Mouse (Mus musculus) hindbrain, embryonic 15.5 days (tissue): Measurements from ENCODE around the gene Olfr1054. TPM values are rescaled to one million over a fixed set of nuclear protein-coding genes. Genes with fewer than 3 reads are reported as not detected.
"Not testable (repeated sequence)": the region's sequence is repeated elsewhere in the genome, so short reads cannot be mapped to it uniquely, and the experiment has no call there.

Source experiments
- ATAC-seq: fragments of 200-750 bp; cut with Nextera tagmentation; 2 replicates; pipeline ENCODE4 v1.8.0; 2017; ENCODE audit warnings: low read depth, moderate number of reproducible peaks, moderate TSS enrichment; ENCODE audit not compliant: low FRiP score
- H3K27ac ChIP-seq: fragments of 300-500 bp; sonication (generic); replicated peaks from 2 replicates; pipeline ENCODE4 v1.5.1; 2015; ENCODE audit warnings: mild to moderate bottlenecking, inconsistent platforms
- H3K27me3 ChIP-seq: fragments of 300-500 bp; sonication (generic); 2 replicates; pipeline ENCODE4 v1.6.1; 2015; ENCODE audit warnings: control low read depth, inconsistent platforms
- H3K36me3 ChIP-seq: fragments of 300-500 bp; sonication (generic); 2 replicates; pipeline ENCODE4 v1.6.1; 2015; ENCODE audit warnings: control low read depth, inconsistent platforms
- H3K4me1 ChIP-seq: fragments of 300-500 bp; sonication (generic); replicated peaks from 2 replicates; pipeline ENCODE4 v1.6.1; 2015; ENCODE audit warnings: control low read depth, inconsistent platforms
- H3K4me2 ChIP-seq: fragments of 300-500 bp; sonication (generic); 2 replicates; pipeline ENCODE4 v1.6.1; 2015; ENCODE audit warnings: moderate library complexity, mild to moderate bottlenecking, inconsistent platforms
- H3K4me3 ChIP-seq: fragments of 300-500 bp; sonication (generic); 2 replicates; pipeline ENCODE4 v1.5.1; 2015; ENCODE audit warnings: mild to moderate bottlenecking, inconsistent platforms
- H3K9ac ChIP-seq: fragments of 300-500 bp; sonication (generic); 2 replicates; pipeline ENCODE4 v1.6.1; 2015; ENCODE audit warnings: inconsistent platforms
- H3K9me3 ChIP-seq: fragments of 300-500 bp; sonication (generic); 2 replicates; pipeline ENCODE4 v1.6.1; 2016; ENCODE audit warnings: control low read depth, inconsistent platforms
- WGBS: fragments of 180-500 bp; shearing (Covaris S2); methylation state at CpG from one replicate; pipeline ENCODE4 v1.1.7; 2015; 5-methylcytosine and 5-hydroxymethylcytosine counted together
- polyA plus RNA-seq: library from polyadenylated mRNA; unstranded; fragments of >200 nt; fragmentation: Nextera tagmentation; extraction: Ambion mirVana; gene quantifications from 2 replicates; pipeline ENCODE4 v1.2.1, GENCODE M21; 2015

Olfr1054 gene
- polyA plus RNA-seq, result not detected in 2 replicates

GRCm38 (mm10) chr2:86335333-86335732, at the start of gene Olfr1054:
Gene Olfr1054 (minus strand): TSS chr2:86335433.
- H3K36me3 ChIP-seq, result no peaks in the 10 kb centered on the region
- no peaks in the 10 kb centered on the region for H3K27me3 ChIP-seq
- no peak within 1 kb of the TSS for H3K4me2 ChIP-seq
- no peaks in the 10 kb centered on the region for H3K4me1 ChIP-seq
- no peak within 1 kb of the TSS for H3K9ac ChIP-seq
- H3K4me3 ChIP-seq, result no peak within 1 kb of the TSS
- H3K27ac ChIP-seq, result no peak within 1 kb of the TSS
- WGBS, result 83% methylated on average over 3 of the region's 3 CpGs
- H3K9me3 ChIP-seq, result no peaks in the 10 kb centered on the region
- no peak for ATAC-seq

- no peak for ATAC-seq
- no peaks in the 10 kb centered on the region for H3K27me3 ChIP-seq
- no peak within 1 kb of the TSS for H3K9ac ChIP-seq
- H3K27ac ChIP-seq, result no peak within 1 kb of the TSS
- no peaks in the 10 kb centered on the region for H3K4me1 ChIP-seq
- H3K36me3 ChIP-seq, result no peaks in the 10 kb centered on the region
- H3K9me3 ChIP-seq, result no peaks in the 10 kb centered on the region
- H3K4me2 ChIP-seq, result no peak within 1 kb of the TSS
- H3K4me3 ChIP-seq, result no peak within 1 kb of the TSS
These were observed 43.1 kb upstream of the Olfr1054 start, which contains the start of gene Olfr1057 for GRCm38 (mm10) chr2:86378293-86378692. Gene Olfr1057 (minus strand): TSS chr2:86378393.

- not testable (repeated sequence) for H3K27ac ChIP-seq, H3K4me2 ChIP-seq, ATAC-seq, H3K27me3 ChIP-seq, H3K36me3 ChIP-seq, H3K4me3 ChIP-seq, H3K9ac ChIP-seq, H3K9me3 ChIP-seq, H3K4me1 ChIP-seq
- 58% methylated on average over 2 of the region's 6 CpGs for WGBS
These were observed 31.1 kb upstream of the Olfr1054 start for GRCm38 (mm10) chr2:86366342-86366741.

- no peak within 1 kb of the TSS for H3K4me2 ChIP-seq
- ATAC-seq, result no peak
- no peaks in the 10 kb centered on the region for H3K36me3 ChIP-seq
- H3K4me3 ChIP-seq, result no peak within 1 kb of the TSS
- H3K9ac ChIP-seq, result no peak within 1 kb of the TSS
- no peaks in the 10 kb centered on the region for H3K9me3 ChIP-seq
- no peaks in the 10 kb centered on the region for H3K4me1 ChIP-seq
- H3K27me3 ChIP-seq, result no peaks in the 10 kb centered on the region
- no peak within 1 kb of the TSS for H3K27ac ChIP-seq
These were observed 27.1 kb upstream of the Olfr1054 start, which contains the start of gene Olfr1056 for GRCm38 (mm10) chr2:86362369-86362768. Gene Olfr1056 (minus strand): TSS chr2:86362469.

GRCm38 (mm10) chr2:86351751-86352150, 16.5 kb upstream of the Olfr1054 start:
- not testable (repeated sequence) for H3K4me3 ChIP-seq, ATAC-seq, H3K27ac ChIP-seq, H3K9ac ChIP-seq, H3K9me3 ChIP-seq, H3K36me3 ChIP-seq, H3K4me1 ChIP-seq, H3K27me3 ChIP-seq, H3K4me2 ChIP-seq
- 76% methylated on average over 1 of the region's 1 CpGs for WGBS

- no peak for ATAC-seq
- WGBS, result 93% methylated on average over 5 of the region's 5 CpGs
- Histone ChIP-seq H3K4me1 (no peaks in the 10 kb centered on the region), H3K36me3 (no peaks in the 10 kb centered on the region), H3K9me3 (no peaks in the 10 kb centered on the region), H3K4me3 (no peak within 1 kb of the TSS), H3K27ac (no peak within 1 kb of the TSS), H3K9ac (no peak within 1 kb of the TSS), H3K27me3 (no peaks in the 10 kb centered on the region), H3K4me2 (no peak within 1 kb of the TSS)
These were observed 15.0 kb upstream of the Olfr1054 start, which contains the start of gene Olfr1055 for GRCm38 (mm10) chr2:86350184-86350583. Gene Olfr1055 (minus strand): TSS chr2:86350284.

- Histone ChIP-seq H3K27me3 (no peaks in the 10 kb centered on the region), H3K4me1 (no peaks in the 10 kb centered on the region), H3K27ac (no peak within 1 kb of the TSS), H3K36me3 (no peaks in the 10 kb centered on the region), H3K4me2 (no peak within 1 kb of the TSS), H3K4me3 (no peak within 1 kb of the TSS), H3K9me3 (no peaks in the 10 kb centered on the region), H3K9ac (no peak within 1 kb of the TSS)
- no peak for ATAC-seq
- 65% methylated on average over 3 of the region's 3 CpGs for WGBS
These were observed 20.0 kb downstream of the Olfr1054 start, which contains the start of gene Olfr1053 for GRCm38 (mm10) chr2:86315184-86315583. Gene Olfr1053 (minus strand): TSS chr2:86315284.

GRCm38 (mm10) chr2:86292155-86292554, 43.1 kb downstream of the Olfr1054 start, which contains the start of gene Olfr1052:
Gene Olfr1052 (plus strand): TSS chr2:86292455.
- ATAC-seq, result no peak
- H3K27ac ChIP-seq, result no peak within 1 kb of the TSS

More at GRCm38 (mm10) chr2:86292155-86292554, 43.1 kb downstream of the Olfr1054 start, which contains the start of gene Olfr1052:
- no peak within 1 kb of the TSS for H3K4me2 ChIP-seq
- H3K9ac ChIP-seq, result no peak within 1 kb of the TSS
- no peak within 1 kb of the TSS for H3K4me3 ChIP-seq
- no peaks in the 10 kb centered on the region for H3K27me3 ChIP-seq
- H3K36me3 ChIP-seq, result no peaks in the 10 kb centered on the region
- H3K4me1 ChIP-seq, result no peaks in the 10 kb centered on the region
- H3K9me3 ChIP-seq, result no peaks in the 10 kb centered on the region

Other genes starting within 250 kb of the Olfr1054 start
- gene Olfr1037, start 248.0 kb downstream of the Olfr1054 start, polyA plus RNA-seq, result not detected in 2 replicates
- gene Olfr1039, start 199.5 kb downstream of the Olfr1054 start, polyA plus RNA-seq, result not detected in 2 replicates
- not detected in 2 replicates for gene Olfr1040, start 188.7 kb downstream of the Olfr1054 start, polyA plus RNA-seq
- gene Olfr1042, start 173.6 kb downstream of the Olfr1054 start, polyA plus RNA-seq, result not detected in 2 replicates
- gene Olfr1043, start 167.9 kb downstream of the Olfr1054 start, polyA plus RNA-seq, result not detected in 2 replicates
- not detected in 2 replicates for gene Olfr1044, start 157.6 kb downstream of the Olfr1054 start, polyA plus RNA-seq
- not detected in 2 replicates for gene Olfr52, start 149.8 kb downstream of the Olfr1054 start, polyA plus RNA-seq
- not detected in 2 replicates for gene Olfr1045, start 132.4 kb downstream of the Olfr1054 start, polyA plus RNA-seq
- gene Olfr1046, start 116.1 kb downstream of the Olfr1054 start, polyA plus RNA-seq, result not detected in 2 replicates
- gene Olfr1047, start 104.0 kb downstream of the Olfr1054 start, polyA plus RNA-seq, result not detected in 2 replicates
- not detected in 2 replicates for gene Olfr1048, start 95.1 kb downstream of the Olfr1054 start, polyA plus RNA-seq
- gene Olfr1049, start 77.1 kb downstream of the Olfr1054 start, polyA plus RNA-seq, result not detected in 2 replicates
- not detected in 2 replicates for gene Olfr1051, start 56.3 kb downstream of the Olfr1054 start, polyA plus RNA-seq
- not detected in 2 replicates for gene Olfr1052, start 43.0 kb downstream of the Olfr1054 start, polyA plus RNA-seq
- not detected in 2 replicates for gene Olfr1053, start 20.1 kb downstream of the Olfr1054 start, polyA plus RNA-seq
- not detected in 2 replicates for gene Olfr1055, start 14.9 kb upstream of the Olfr1054 start, polyA plus RNA-seq
- gene Olfr1056, start 27.0 kb upstream of the Olfr1054 start, polyA plus RNA-seq, result not detected in 2 replicates
- not detected in 2 replicates for gene Olfr1057, start 43.0 kb upstream of the Olfr1054 start, polyA plus RNA-seq
- gene Olfr1058, start 53.1 kb upstream of the Olfr1054 start, polyA plus RNA-seq, result not detected in 2 replicates
- gene Olfr1061, start 78.6 kb upstream of the Olfr1054 start, polyA plus RNA-seq, result not detected in 2 replicates
- not detected in 2 replicates for gene Olfr1062, start 91.3 kb upstream of the Olfr1054 start, polyA plus RNA-seq
- gene Olfr1065, start 115.2 kb upstream of the Olfr1054 start, polyA plus RNA-seq, result not detected in 2 replicates
- gene Olfr1066, start 120.8 kb upstream of the Olfr1054 start, polyA plus RNA-seq, result not detected in 2 replicates
- not detected in 2 replicates for gene Olfr228, start 152.0 kb upstream of the Olfr1054 start, polyA plus RNA-seq
- not detected in 2 replicates for gene Olfr1076, start 173.0 kb upstream of the Olfr1054 start, polyA plus RNA-seq
- gene Olfr1079, start 207.0 kb upstream of the Olfr1054 start, polyA plus RNA-seq, result not detected in 2 replicates
- not detected in 2 replicates for gene Olfr1080, start 222.8 kb upstream of the Olfr1054 start, polyA plus RNA-seq